Mouse (Mus musculus): ENCODE results near the gene Gfer. TPM values are rescaled to one million over a fixed set of nuclear protein-coding genes. Genes with fewer than 3 reads are reported as not detected.
A peak's percentile ranks its signal among the peaks of the same experiment; 100 is the strongest.

Gfer gene
- polyA plus RNA-seq, 1 experiment from 2014 or later = 36.7 TPM

GRCm38 (mm10) chr17:24651835-24652234 lies 44.1 kb downstream of the Gfer start:
- no peak overlapping the region for H3K27ac ChIP-seq (ENCODE audit: low read depth, low read length)
- peaks cover 40% of the 10 kb centered on the region for H3K27me3 ChIP-seq (ENCODE audit: control insufficient read depth, insufficient read depth, low read length)
- 55% methylated on average over 3 of the region's 3 CpGs for WGBS (ENCODE audit: insufficient replicate concordance)
- H3K9ac ChIP-seq (ENCODE audit: low read depth, low read length) = no peak overlapping the region
- peaks cover 18% of the 10 kb centered on the region for H3K4me1 ChIP-seq (ENCODE audit: control insufficient read depth, insufficient read depth, low read length)
- H3K4me2 ChIP-seq = no peak overlapping the region
- H3K4me3 ChIP-seq (ENCODE audit: low read depth, low read length) = no peak overlapping the region
- ATAC-seq (replicated peaks; ENCODE audit: insufficient number of reproducible peaks, low FRiP score, low TSS enrichment) = no peak
- H3K9me3 ChIP-seq (replicated peaks; ENCODE audit: control insufficient read depth, low read length) = no peaks in the 10 kb centered on the region
- H3K36me3 ChIP-seq (ENCODE audit: control insufficient read depth, insufficient read depth, low read length) = no peaks in the 10 kb centered on the region

DNA sequence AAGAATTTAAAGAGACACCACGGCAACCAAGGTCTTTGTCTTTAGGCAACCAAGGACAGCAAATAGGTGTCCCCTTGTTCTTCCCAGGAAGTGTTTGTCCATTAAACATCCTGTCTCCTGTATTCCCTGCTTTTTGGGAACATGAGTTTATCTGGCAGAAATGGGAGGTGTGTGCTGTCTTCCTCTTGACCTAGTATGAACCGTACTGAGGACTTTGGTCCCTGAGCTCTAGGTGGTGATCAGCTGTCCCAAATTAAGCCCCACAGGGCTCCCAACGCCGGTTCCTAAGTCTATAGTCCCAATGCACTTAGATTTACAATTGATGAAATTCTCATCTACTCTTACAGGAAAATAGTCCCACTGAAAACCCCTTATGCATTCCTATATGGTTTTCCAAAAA lies 45.2 kb downstream of the Gfer start:
- no peak overlapping the region for H3K9ac ChIP-seq (ENCODE audit: low read depth, low read length)
- no peak for ATAC-seq (replicated peaks; ENCODE audit: insufficient number of reproducible peaks, low FRiP score, low TSS enrichment)
- H3K36me3 ChIP-seq (ENCODE audit: control insufficient read depth, insufficient read depth, low read length) = no peaks in the 10 kb centered on the region
- H3K27ac ChIP-seq (ENCODE audit: low read depth, low read length) = no peak overlapping the region
- no peaks in the 10 kb centered on the region for H3K9me3 ChIP-seq (replicated peaks; ENCODE audit: control insufficient read depth, low read length)
- peaks cover 32% of the 10 kb centered on the region for H3K27me3 ChIP-seq (ENCODE audit: control insufficient read depth, insufficient read depth, low read length)
- H3K4me3 ChIP-seq (ENCODE audit: low read depth, low read length) = no peak overlapping the region
- peak overlapping the region; percentile 98; the same call in 1 of the 2 replicates for H3K4me2 ChIP-seq
- H3K4me1 ChIP-seq (ENCODE audit: control insufficient read depth, insufficient read depth, low read length) = peaks cover 22% of the 10 kb centered on the region
- WGBS (ENCODE audit: insufficient replicate concordance) = 74% methylated on average over 4 of the region's 4 CpGs

DNA sequence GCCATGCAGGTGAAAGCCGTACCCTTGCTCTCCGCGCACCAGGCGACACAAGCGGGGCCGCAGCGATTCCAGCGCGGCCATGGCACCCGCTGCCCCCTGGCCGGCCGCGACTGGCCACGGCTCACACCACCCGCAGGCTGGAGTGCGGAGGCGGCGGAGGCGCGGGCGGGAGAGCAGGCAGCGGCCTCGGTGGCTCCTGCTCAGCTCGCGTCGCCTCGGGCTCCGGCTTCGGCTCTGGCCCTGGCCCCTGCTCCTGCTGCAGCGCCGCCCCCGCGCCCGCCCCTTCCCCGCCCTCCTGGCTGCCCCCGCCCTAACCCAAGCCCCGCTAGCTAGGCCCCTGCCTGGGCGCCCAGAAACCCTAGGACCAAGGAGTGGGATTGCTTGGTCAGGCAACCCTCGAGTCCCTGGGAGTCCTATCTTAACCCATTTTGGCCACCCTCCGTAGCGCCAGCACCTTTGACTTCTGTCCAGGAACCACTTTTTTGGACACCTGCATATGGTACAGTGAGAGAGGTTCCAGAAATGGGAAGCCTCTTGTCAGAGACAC lies 45.8 kb downstream of the Gfer start, which contains the start of gene Slc9a3r2:
TSS of gene Slc9a3r2 (minus strand) at position 258 of the 547 bp plus-strand sequence.
- Histone ChIP-seq H3K9me3 (replicated peaks; ENCODE audit: control insufficient read depth, low read length) (no peaks in the 10 kb centered on the region), H3K4me2 (peak within 1 kb of the TSS; percentile 98), H3K4me1 (ENCODE audit: control insufficient read depth, insufficient read depth, low read length) (peaks cover 28% of the 10 kb centered on the region), H3K36me3 (ENCODE audit: control insufficient read depth, insufficient read depth, low read length) (no peaks in the 10 kb centered on the region), H3K27me3 (ENCODE audit: control insufficient read depth, insufficient read depth, low read length) (peaks cover 32% of the 10 kb centered on the region), H3K4me3 (ENCODE audit: low read depth, low read length) (peak within 1 kb of the TSS; percentile 76), H3K27ac (ENCODE audit: low read depth, low read length) (peak within 1 kb of the TSS; percentile 29; the same call in 1 of the 2 replicates), H3K9ac (ENCODE audit: low read depth, low read length) (peak within 1 kb of the TSS; percentile 80)
- 2% methylated on average over 34 of the region's 41 CpGs for WGBS (ENCODE audit: insufficient replicate concordance)
- ATAC-seq (replicated peaks; ENCODE audit: insufficient number of reproducible peaks, low FRiP score, low TSS enrichment) = peak; percentile 78

DNA sequence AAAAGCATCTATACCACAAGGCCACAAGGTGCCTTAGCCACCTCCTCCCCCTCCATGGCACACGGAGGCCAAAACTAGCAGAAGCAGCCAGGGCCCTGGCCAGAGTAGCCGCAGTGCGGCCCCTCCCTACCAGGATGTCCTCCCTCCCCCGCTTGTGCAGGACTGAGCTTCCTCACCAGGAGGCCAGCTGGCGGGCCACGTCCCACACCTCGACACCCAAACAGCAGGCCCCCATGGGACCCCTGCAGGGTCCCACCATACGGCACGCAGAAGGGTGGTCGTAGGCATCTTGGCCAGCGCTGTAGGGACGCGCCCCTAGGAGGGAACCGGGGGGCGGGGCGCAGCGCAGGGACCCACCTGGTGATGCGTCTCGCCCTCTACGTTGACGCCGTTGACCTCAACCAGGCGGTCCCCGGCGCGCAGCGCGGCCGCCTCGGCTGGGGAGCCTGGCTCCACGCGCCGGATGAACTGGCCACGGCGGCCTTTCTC lies 46.3 kb downstream of the Gfer start:
- peaks cover 32% of the 10 kb centered on the region for H3K27me3 ChIP-seq (ENCODE audit: control insufficient read depth, insufficient read depth, low read length)
- H3K36me3 ChIP-seq (ENCODE audit: control insufficient read depth, insufficient read depth, low read length) = no peaks in the 10 kb centered on the region
- under 1% methylated on average over 35 of the region's 35 CpGs for WGBS (ENCODE audit: insufficient replicate concordance)
- peak overlapping the region; percentile 80 for H3K9ac ChIP-seq (ENCODE audit: low read depth, low read length)
- H3K27ac ChIP-seq (ENCODE audit: low read depth, low read length) = peak overlapping the region; percentile 29; the same call in 1 of the 2 replicates
- peak; percentile 27 for ATAC-seq (replicated peaks; ENCODE audit: insufficient number of reproducible peaks, low FRiP score, low TSS enrichment)
- H3K9me3 ChIP-seq (replicated peaks; ENCODE audit: control insufficient read depth, low read length) = no peaks in the 10 kb centered on the region
- H3K4me1 ChIP-seq (ENCODE audit: control insufficient read depth, insufficient read depth, low read length) = peaks cover 33% of the 10 kb centered on the region
- H3K4me3 ChIP-seq (ENCODE audit: low read depth, low read length) = peak overlapping the region; percentile 76
- peak overlapping the region; percentile 98 for H3K4me2 ChIP-seq

DNA sequence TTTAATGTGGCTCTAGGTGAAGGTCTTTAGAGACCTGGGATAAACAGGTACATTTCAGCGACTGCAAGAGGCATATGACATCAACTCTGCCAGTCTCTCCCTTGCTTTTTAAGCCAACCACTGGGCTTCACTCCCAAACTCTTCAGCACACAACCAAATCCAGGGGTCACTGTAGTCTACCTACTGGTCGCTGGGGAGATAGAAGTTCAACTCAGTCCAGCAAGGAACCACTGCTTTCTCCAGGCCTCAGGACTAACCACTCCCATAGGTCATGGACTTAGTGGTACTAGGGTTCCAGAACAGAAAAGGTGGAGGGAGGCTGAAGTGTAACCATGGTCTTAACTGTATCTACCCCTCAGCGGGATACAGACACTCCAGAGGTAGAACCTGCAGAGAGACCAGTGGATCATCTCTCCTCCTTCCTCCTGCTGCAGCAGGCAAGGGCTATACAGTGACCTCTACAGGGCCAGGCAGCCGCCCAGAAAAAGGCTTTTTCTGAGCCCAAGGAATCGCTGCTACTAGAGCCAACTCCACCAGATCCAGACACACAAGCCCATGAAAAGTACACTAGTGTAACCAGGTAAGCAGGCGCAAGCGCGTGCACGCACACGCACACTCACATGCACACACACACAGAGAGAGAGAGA lies 47.1 kb downstream of the Gfer start:
- WGBS (ENCODE audit: insufficient replicate concordance) = 66% methylated on average over 10 of the region's 10 CpGs
- peaks cover 40% of the 10 kb centered on the region for H3K4me1 ChIP-seq (ENCODE audit: control insufficient read depth, insufficient read depth, low read length)

GRCm38 (mm10) chr17:24647493-24647892 lies 48.5 kb downstream of the Gfer start:
- H3K9me3 ChIP-seq (replicated peaks; ENCODE audit: control insufficient read depth, low read length) = no peaks in the 10 kb centered on the region
- peak overlapping the region; percentile 1; the same call in 1 of the 2 replicates for H3K4me3 ChIP-seq (ENCODE audit: low read depth, low read length)
- 62% methylated on average over 11 of the region's 11 CpGs for WGBS (ENCODE audit: insufficient replicate concordance)
- H3K4me1 ChIP-seq (ENCODE audit: control insufficient read depth, insufficient read depth, low read length) = peaks cover 47% of the 10 kb centered on the region
- peak overlapping the region; percentile 17; the same call in 1 of the 2 replicates for H3K27ac ChIP-seq (ENCODE audit: low read depth, low read length)
- H3K36me3 ChIP-seq (ENCODE audit: control insufficient read depth, insufficient read depth, low read length) = no peaks in the 10 kb centered on the region
- H3K9ac ChIP-seq (ENCODE audit: low read depth, low read length) = no peak overlapping the region
- no peak for ATAC-seq (replicated peaks; ENCODE audit: insufficient number of reproducible peaks, low FRiP score, low TSS enrichment)
- H3K27me3 ChIP-seq (ENCODE audit: control insufficient read depth, insufficient read depth, low read length) = peaks cover 37% of the 10 kb centered on the region
- peak overlapping the region; percentile 41 for H3K4me2 ChIP-seq

More for the DNA sequence above, 47.1 kb downstream of the Gfer start:
- peak overlapping the region; percentile 76 for H3K4me3 ChIP-seq (ENCODE audit: low read depth, low read length)
- ATAC-seq (replicated peaks; ENCODE audit: insufficient number of reproducible peaks, low FRiP score, low TSS enrichment) = no peak
- H3K36me3 ChIP-seq (ENCODE audit: control insufficient read depth, insufficient read depth, low read length) = no peaks in the 10 kb centered on the region
- H3K27me3 ChIP-seq (ENCODE audit: control insufficient read depth, insufficient read depth, low read length) = peaks cover 32% of the 10 kb centered on the region
- H3K27ac ChIP-seq (ENCODE audit: low read depth, low read length) = no peak overlapping the region
- no peaks in the 10 kb centered on the region for H3K9me3 ChIP-seq (replicated peaks; ENCODE audit: control insufficient read depth, low read length)
- peak overlapping the region; percentile 80; the same call in 1 of the 2 replicates for H3K9ac ChIP-seq (ENCODE audit: low read depth, low read length)
- peak overlapping the region; percentile 98 for H3K4me2 ChIP-seq

DNA sequence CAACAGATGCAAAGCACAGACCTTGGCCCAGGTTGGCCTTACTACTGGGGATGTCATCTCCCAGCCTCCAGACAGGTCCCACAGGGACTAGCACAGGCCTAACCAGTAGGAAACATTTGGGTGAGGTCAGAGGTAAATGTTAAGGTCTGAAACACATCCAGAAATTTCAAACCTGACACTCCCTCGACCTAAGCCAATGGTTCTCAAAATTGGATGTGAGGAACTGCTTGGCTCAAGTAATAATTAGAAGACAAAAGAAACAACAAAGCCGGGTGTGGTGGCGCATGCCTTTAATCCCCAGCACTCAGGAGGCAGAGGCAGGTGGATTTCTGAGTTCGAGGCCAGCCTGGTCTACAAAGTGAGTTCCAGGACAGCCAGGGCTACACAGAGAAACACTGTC lies 49.6 kb downstream of the Gfer start:
- Histone ChIP-seq H3K9me3 (replicated peaks; ENCODE audit: control insufficient read depth, low read length) (no peaks in the 10 kb centered on the region), H3K4me1 (ENCODE audit: control insufficient read depth, insufficient read depth, low read length) (peaks cover 47% of the 10 kb centered on the region), H3K4me3 (ENCODE audit: low read depth, low read length) (no peak overlapping the region), H3K4me2 (no peak overlapping the region), H3K36me3 (ENCODE audit: control insufficient read depth, insufficient read depth, low read length) (no peaks in the 10 kb centered on the region), H3K9ac (ENCODE audit: low read depth, low read length) (no peak overlapping the region), H3K27me3 (ENCODE audit: control insufficient read depth, insufficient read depth, low read length) (peaks cover 41% of the 10 kb centered on the region), H3K27ac (ENCODE audit: low read depth, low read length) (peak overlapping the region; percentile 88)
- 79% methylated on average over 4 of the region's 4 CpGs for WGBS (ENCODE audit: insufficient replicate concordance)
- no peak for ATAC-seq (replicated peaks; ENCODE audit: insufficient number of reproducible peaks, low FRiP score, low TSS enrichment)

DNA sequence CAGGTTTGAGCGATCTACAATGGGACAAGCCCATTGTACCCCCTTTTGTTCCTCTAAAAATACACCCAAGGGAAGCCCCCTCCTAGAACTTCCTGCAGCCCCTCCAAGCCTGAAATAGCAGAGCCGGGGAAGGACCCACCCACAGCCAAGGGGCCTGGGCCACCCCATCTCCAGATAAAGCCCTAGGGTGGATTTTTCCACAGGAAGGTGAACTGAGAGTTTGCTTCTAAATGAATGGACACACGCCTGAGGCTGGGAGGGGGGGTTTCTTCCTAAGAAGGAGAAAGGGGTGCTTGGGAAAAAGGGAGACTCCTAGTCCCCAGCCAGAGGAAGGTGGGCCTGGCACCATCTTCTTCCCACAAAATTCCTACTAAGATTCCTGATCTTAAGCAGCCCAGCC lies 50.0 kb downstream of the Gfer start:
- Histone ChIP-seq H3K36me3 (ENCODE audit: control insufficient read depth, insufficient read depth, low read length) (no peaks in the 10 kb centered on the region), H3K9ac (ENCODE audit: low read depth, low read length) (no peak overlapping the region), H3K4me3 (ENCODE audit: low read depth, low read length) (no peak overlapping the region), H3K9me3 (replicated peaks; ENCODE audit: control insufficient read depth, low read length) (no peaks in the 10 kb centered on the region), H3K27ac (ENCODE audit: low read depth, low read length) (peak overlapping the region; percentile 88), H3K4me2 (peak overlapping the region; percentile 20; the same call in 1 of the 2 replicates), H3K4me1 (ENCODE audit: control insufficient read depth, insufficient read depth, low read length) (peaks cover 47% of the 10 kb centered on the region), H3K27me3 (ENCODE audit: control insufficient read depth, insufficient read depth, low read length) (peaks cover 41% of the 10 kb centered on the region)
- ATAC-seq (replicated peaks; ENCODE audit: insufficient number of reproducible peaks, low FRiP score, low TSS enrichment) = no peak
- WGBS (ENCODE audit: insufficient replicate concordance) = 54% methylated on average over 3 of the region's 3 CpGs
